Mouse (Mus musculus): ENCODE results near the gene Mpdu1. TPM values are rescaled to one million over a fixed set of nuclear protein-coding genes. Genes with fewer than 3 reads are reported as not detected.

The Mpdu1 gene
- total and polyA plus RNA-seq, 3 experiments = 60.9 to 259 (median 101) TPM

DNA sequence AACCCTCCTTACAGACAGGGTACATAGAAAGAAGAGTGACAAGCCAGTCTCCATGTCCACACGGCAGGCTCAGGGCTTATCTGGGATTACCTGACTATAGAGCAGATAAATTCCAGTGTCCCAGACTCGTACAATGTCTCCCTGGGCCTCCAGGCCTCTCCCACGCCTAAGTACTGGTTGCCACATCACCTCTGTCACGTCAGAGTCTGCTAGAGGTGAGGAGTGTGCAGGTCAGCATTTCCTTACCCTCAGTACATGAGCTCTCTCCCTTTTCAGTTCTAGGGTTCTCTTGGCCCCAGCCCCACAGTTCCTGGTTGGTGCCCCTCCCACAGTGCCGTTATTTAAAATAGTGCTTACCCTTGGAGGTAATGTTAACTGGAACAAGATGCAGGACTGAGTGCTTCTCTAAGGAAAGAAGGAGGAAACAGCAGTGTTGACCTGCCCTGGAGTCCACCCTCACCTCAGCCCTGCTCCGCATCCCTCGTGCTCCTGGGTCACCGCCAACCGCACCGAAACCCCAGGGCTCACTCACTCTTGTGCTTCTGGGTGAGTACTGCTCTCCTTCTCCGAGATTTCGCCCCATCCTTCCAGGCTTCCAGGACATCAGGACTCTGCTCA, 21.8 kb upstream of the Mpdu1 start:
- H3K4me3 ChIP-seq (ENCODE audit: control insufficient read depth in 1 of 2, insufficient read depth in 1 of 2, low read depth in 2 of 2, low read length in 2 of 2) = no peak overlapping the region
- H3K79me2 ChIP-seq (ENCODE audit: control insufficient read depth, insufficient read depth, low read length, poor library complexity) = peaks cover 22% of the 10 kb centered on the region
- H3K27ac ChIP-seq (ENCODE audit: control insufficient read depth, low read depth, low read length) = no peak overlapping the region
- peaks cover 6 to 12% of the 10 kb centered on the region in 2 experiments; a peak in 3 of 4 replicates for H3K4me1 ChIP-seq (ENCODE audit: control insufficient read depth in 1 of 2, insufficient read depth in 2 of 2, low read length in 2 of 2)
- H3K9ac ChIP-seq (ENCODE audit: control insufficient read depth, low read depth, low read length, poor library complexity, severe bottlenecking) = no peak overlapping the region
- H3K36me3 ChIP-seq (ENCODE audit: control insufficient read depth in 1 of 2, insufficient read depth in 2 of 2, low read length in 2 of 2) = peaks cover 4 to 14% of the 10 kb centered on the region in 2 experiments; a peak in 3 of 4 replicates
- no peaks in the 10 kb centered on the region for H3K9me3 ChIP-seq (replicated peaks; ENCODE audit: insufficient read depth, low read length)
- DNase-seq (ENCODE audit: low read depth, low spot score) = no peak
- TF ChIP-seq MEF2A (IDR thresholded peaks at IDR 0.05; ENCODE audit: extremely low read depth, insufficient replicate concordance, low read depth, low read length, poor library complexity, severe bottlenecking) (no peak), UBTF (IDR thresholded peaks at IDR 0.05; ENCODE audit: borderline replicate concordance, insufficient read depth, low read depth, low read length) (no peak), ETS1 (IDR thresholded peaks at IDR 0.05; ENCODE audit: low read depth, low read length) (no peak), TBP (IDR thresholded peaks at IDR 0.05; ENCODE audit: low read depth, low read length) (no peak), ELF1 (IDR thresholded peaks at IDR 0.05; ENCODE audit: low read depth, low read length) (no peak), ZNF384 (IDR thresholded peaks at IDR 0.05; ENCODE audit: low read depth, low read length) (no peak), KAT2A (conservative IDR thresholded peaks at IDR 0.05; ENCODE audit: low read depth, low read length) (no peak), RCOR1 (IDR thresholded peaks at IDR 0.05; ENCODE audit: low read depth, low read length) (no peak), MAZ (IDR thresholded peaks at IDR 0.05; ENCODE audit: low read depth, low read length) (no peak), CTCF (IDR thresholded peaks at IDR 0.05 in 2 of 3, conservative IDR thresholded peaks at IDR 0.05 in 1 of 3; ENCODE audit: control insufficient read depth in 1 of 3, insufficient read depth in 1 of 3, low read depth in 2 of 3, low read length in 3 of 3, poor library complexity in 1 of 3, severe bottlenecking in 1 of 3) (no peak), MXI1 (IDR thresholded peaks at IDR 0.05; ENCODE audit: low read depth, low read length) (no peak), POLR2A (IDR thresholded peaks at IDR 0.05; ENCODE audit: control insufficient read depth in 1 of 2, insufficient read depth in 1 of 2, low read depth in 1 of 2, low read length in 2 of 2, poor library complexity in 1 of 2) (no peak), ZC3H11A (IDR thresholded peaks at IDR 0.05; ENCODE audit: low read depth, low read length) (no peak), GABPA (IDR thresholded peaks at IDR 0.05; ENCODE audit: low read depth, low read length) (no peak)
- H3K27me3 ChIP-seq (ENCODE audit: control insufficient read depth in 1 of 2, insufficient read depth in 2 of 2, low read length in 2 of 2) = no peaks in the 10 kb centered on the region

DNA sequence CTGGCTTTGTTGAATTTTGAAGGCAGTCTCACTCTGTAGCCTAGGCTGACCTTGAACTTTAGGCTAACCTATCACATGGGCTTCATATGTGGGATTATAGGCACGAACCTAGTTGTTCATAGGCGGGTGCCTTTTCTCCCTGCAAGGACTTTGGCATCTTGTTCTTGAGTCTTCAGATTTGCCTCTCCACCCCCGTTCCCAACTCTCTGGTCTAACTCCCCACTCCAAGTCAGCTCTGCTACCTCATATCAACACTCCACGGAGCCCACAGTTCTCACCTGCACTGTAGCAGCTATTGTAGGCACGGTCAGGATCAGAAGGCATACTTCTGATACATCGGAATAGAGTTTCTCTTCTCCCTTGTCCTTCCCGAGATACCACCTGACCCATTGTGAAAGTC, 21.1 kb upstream of the Mpdu1 start:
- Histone ChIP-seq H3K9ac (ENCODE audit: control insufficient read depth, low read depth, low read length, poor library complexity, severe bottlenecking) (no peak overlapping the region), H3K79me2 (ENCODE audit: control insufficient read depth, insufficient read depth, low read length, poor library complexity) (peaks cover 24% of the 10 kb centered on the region), H3K4me3 (ENCODE audit: control insufficient read depth in 1 of 2, insufficient read depth in 1 of 2, low read depth in 2 of 2, low read length in 2 of 2) (no peak overlapping the region), H3K36me3 (ENCODE audit: control insufficient read depth in 1 of 2, insufficient read depth in 2 of 2, low read length in 2 of 2) (peaks cover 4 to 15% of the 10 kb centered on the region in 2 experiments; a peak in 3 of 4 replicates), H3K27me3 (ENCODE audit: control insufficient read depth in 1 of 2, insufficient read depth in 2 of 2, low read length in 2 of 2) (no peaks in the 10 kb centered on the region), H3K27ac (ENCODE audit: control insufficient read depth, low read depth, low read length) (no peak overlapping the region), H3K4me1 (ENCODE audit: control insufficient read depth in 1 of 2, insufficient read depth in 2 of 2, low read length in 2 of 2) (peaks cover 6 to 12% of the 10 kb centered on the region in 2 experiments; a peak in 3 of 4 replicates), H3K9me3 (replicated peaks; ENCODE audit: insufficient read depth, low read length) (no peaks in the 10 kb centered on the region)
- no peak for TF ChIP-seq CHD1 (IDR thresholded peaks at IDR 0.05; ENCODE audit: low read depth, low read length)
- TF ChIP-seq ZNF384 (IDR thresholded peaks at IDR 0.05; ENCODE audit: low read depth, low read length) = no peak
- DNase-seq (ENCODE audit: low read depth, low spot score) = no peak

Measured in MEL (cell line).